Mouse (Mus musculus): ENCODE data around the gene Prpf8.

- TF ChIP-seq ZNF384 (IDR thresholded peaks at IDR 0.05; ENCODE audit: low read depth, low read length): no peak
- TF ChIP-seq MAFK (IDR thresholded peaks at IDR 0.05; ENCODE audit: insufficient read depth, low read depth, low read length): no peak
- no peak for TF ChIP-seq ZC3H11A (IDR thresholded peaks at IDR 0.05; ENCODE audit: borderline replicate concordance, low read depth, low read length)
These were observed 48.6 kb downstream of the Prpf8 start for GRCm38 (mm10) chr11:75535106-75535795.
